Mouse (Mus musculus): ENCODE measurements around the gene Usp9x.

Usp9x gene

GRCm38 (mm10) chrX:13071241-13071775 lies at the start of gene Usp9x:
Usp9x (plus strand) TSS chrX:13071498.
- in situ Hi-C loops (cut with MboI, MseI): no loop called here

GRCm38 (mm10) chrX:13022547-13023310 lies 48.6 kb upstream of the Usp9x start:
- in situ Hi-C loops (cut with MboI, MseI): no loop called here

GRCm38 (mm10) chrX:13024539-13025202 lies 46.6 kb upstream of the Usp9x start:
- in situ Hi-C loops (cut with MboI, MseI): no loop called here

GRCm38 (mm10) chrX:13025286-13025685 lies 46.0 kb upstream of the Usp9x start:
- in situ Hi-C loops (cut with MboI, MseI): no loop called here

- in situ Hi-C loops (cut with MboI, MseI): no loop called here
Measured at GRCm38 (mm10) chrX:13028156-13028555, 43.1 kb upstream of the Usp9x start.

- in situ Hi-C loops (cut with MboI, MseI): no loop called here
Measured at GRCm38 (mm10) chrX:13029996-13030395, 41.3 kb upstream of the Usp9x start.

- in situ Hi-C loops (cut with MboI, MseI): no loop called here
Measured at GRCm38 (mm10) chrX:13037085-13037484, 34.2 kb upstream of the Usp9x start.

- in situ Hi-C loops (cut with MboI, MseI): no loop called here
Measured at GRCm38 (mm10) chrX:13039211-13039610, 32.1 kb upstream of the Usp9x start.

- in situ Hi-C loops (cut with MboI, MseI): no loop called here
Measured at GRCm38 (mm10) chrX:13040391-13040790, 30.9 kb upstream of the Usp9x start.

- in situ Hi-C loops (cut with MboI, MseI): no loop called here
Measured at GRCm38 (mm10) chrX:13041630-13042129, 29.6 kb upstream of the Usp9x start.

GRCm38 (mm10) chrX:13043780-13044179 lies 27.5 kb upstream of the Usp9x start:
- in situ Hi-C loops (cut with MboI, MseI): no loop called here

GRCm38 (mm10) chrX:13044666-13045065 lies 26.6 kb upstream of the Usp9x start:
- in situ Hi-C loops (cut with MboI, MseI): no loop called here

- in situ Hi-C loops (cut with MboI, MseI): no loop called here
Measured at GRCm38 (mm10) chrX:13046893-13047435, 24.3 kb upstream of the Usp9x start.

- in situ Hi-C loops (cut with MboI, MseI): no loop called here
Measured at GRCm38 (mm10) chrX:13047631-13048345, 23.5 kb upstream of the Usp9x start.

- in situ Hi-C loops (cut with MboI, MseI): no loop called here
Measured at GRCm38 (mm10) chrX:13054612-13055011, 16.7 kb upstream of the Usp9x start.

- in situ Hi-C loops (cut with MboI, MseI): no loop called here
Measured at GRCm38 (mm10) chrX:13061961-13062360, 9.3 kb upstream of the Usp9x start.

GRCm38 (mm10) chrX:13064273-13064925 lies 6.9 kb upstream of the Usp9x start:
- in situ Hi-C loops (cut with MboI, MseI): no loop called here

- in situ Hi-C loops (cut with MboI, MseI): no loop called here
Measured at GRCm38 (mm10) chrX:13070206-13070572, 1.1 kb upstream of the Usp9x start.

GRCm38 (mm10) chrX:13070573-13071240 lies 591 bp upstream of the Usp9x start:
- in situ Hi-C loops (cut with MboI, MseI): no loop called here

GRCm38 (mm10) chrX:13071776-13072460 lies 620 bp downstream of the Usp9x start:
- in situ Hi-C loops (cut with MboI, MseI): no loop called here
